Mouse (Mus musculus) testis, adult 2 months (tissue): ENCODE data around the gene Ush1g.
A peak's percentile ranks its signal among the peaks of the same experiment; 100 is the strongest.

Experiments used
- CTCF ChIP-seq: fragments of 200-500 bp; IDR thresholded peaks from 2 replicates; pipeline ENCODE4 v1.5.1; 2012; ENCODE audit warnings: low read depth, mild to moderate bottlenecking, inconsistent platforms, low read length, moderate library complexity; ENCODE audit not compliant: control insufficient read depth, insufficient read depth, insufficient replicate concordance
- POLR2A ChIP-seq: fragments of 200-500 bp; IDR thresholded peaks from 2 replicates; pipeline ENCODE4 v1.6.1; 2012; ENCODE audit warnings: low read depth, mild to moderate bottlenecking, inconsistent platforms, low read length, moderate library complexity; ENCODE audit not compliant: control insufficient read depth

GRCm38 (mm10) chr11:115329339-115329738 lies 7.5 kb upstream of the Ush1g start:
- peak; percentile 66; the same call in 1 of the 2 replicates for TF ChIP-seq CTCF
- TF ChIP-seq POLR2A, result no peak
